Mouse (Mus musculus): ENCODE results near the gene Galnt17. TPM values are rescaled to one million over a fixed set of nuclear protein-coding genes. Genes with fewer than 3 reads are reported as not detected.

Galnt17 gene
- total RNA-seq, 2 experiments from 2014 or later, result 32.3 to 35.2 TPM

GRCm38 (mm10) chr5:130852182-130852581, 456.1 kb downstream of the Galnt17 start:
- no peak for DNase-seq (ENCODE audit: low spot score in 2 of 2)

DNA sequence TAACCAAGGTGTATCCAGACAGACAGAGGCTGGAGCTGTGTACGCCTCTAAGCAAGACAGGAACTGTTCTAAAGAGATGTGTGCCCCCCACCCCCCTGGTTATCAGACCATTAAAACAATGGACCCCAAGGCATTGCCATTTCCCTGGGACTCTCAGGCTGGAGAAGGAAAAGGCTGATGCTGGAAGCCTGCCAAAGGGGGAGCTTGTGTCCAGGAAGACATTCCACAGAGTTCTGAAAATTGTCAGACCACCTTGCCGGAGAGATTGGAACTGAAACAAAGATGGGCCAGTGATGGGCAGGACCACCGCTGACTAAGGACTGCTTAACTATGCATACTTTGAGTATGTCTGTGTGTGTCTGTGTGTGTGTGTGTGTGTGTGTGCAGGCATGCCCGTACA, 458.7 kb downstream of the Galnt17 start:
- DNase-seq (ENCODE audit: low spot score in 2 of 2), result no peak

DNA sequence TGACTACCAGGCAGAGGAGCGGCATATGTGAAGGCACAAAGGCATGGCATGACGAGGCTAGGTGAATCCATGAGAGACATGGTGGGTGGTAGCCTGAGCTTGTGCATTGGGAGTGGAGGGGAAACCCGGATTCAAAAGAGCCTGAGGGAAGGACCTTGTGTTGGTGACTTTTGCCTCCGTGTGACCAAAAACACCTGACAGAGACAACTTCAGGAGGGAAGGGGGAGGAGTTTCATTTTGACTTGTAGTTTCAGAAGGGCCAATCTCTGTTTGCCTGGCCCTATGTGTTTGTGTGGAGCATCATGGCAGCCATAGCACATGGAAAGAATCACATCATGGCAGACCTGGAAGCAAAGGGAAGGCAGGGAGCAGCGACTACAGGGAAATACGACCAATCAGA, 459.7 kb downstream of the Galnt17 start:
- no peak for DNase-seq (ENCODE audit: low spot score in 2 of 2)

GRCm38 (mm10) chr5:130825797-130826196, 482.5 kb downstream of the Galnt17 start:
- DNase-seq (ENCODE audit: low spot score in 2 of 2), result no peak
